Mouse (Mus musculus) forebrain, postnatal 0 days (tissue): ENCODE measurements at regions not wholly inside any gene's neighbourhood (a gene's known extent, or its start where the extent isn't known, plus 50 kb on each side); places are given as distances from the start of the nearest gene placed in this dataset.

ENCODE experiments used
- ATAC-seq: fragments of 200-750 bp; cut with Nextera tagmentation; 2 replicates; pipeline ENCODE4 v1.8.0; 2017; ENCODE audit warnings: mild to moderate bottlenecking, moderate library complexity
- DNase-seq: peaks from one replicate; pipeline ENCODE4 v3.0.0-alpha.2; 2015
- H3K27ac ChIP-seq: fragments of 300-500 bp; sonication (generic); 2 replicates; pipeline ENCODE4 v1.5.1; 2014; ENCODE audit warnings: low read depth, mild to moderate bottlenecking, antibody characterized with exemption, low read length, moderate library complexity, mixed read lengths
- H3K27me3 ChIP-seq: fragments of 300-500 bp; sonication (generic); 2 replicates; pipeline ENCODE4 v1.6.1; 2014; ENCODE audit warnings: mild to moderate bottlenecking, low read length, mixed read lengths; ENCODE audit not compliant: insufficient read depth
- H3K36me3 ChIP-seq: fragments of 300-500 bp; sonication (generic); 2 replicates; pipeline ENCODE4 v1.6.1; 2014; ENCODE audit warnings: mild to moderate bottlenecking, moderate library complexity; ENCODE audit not compliant: insufficient read depth
- H3K4me1 ChIP-seq: fragments of 300-500 bp; sonication (generic); 2 replicates; pipeline ENCODE4 v1.6.1; 2014; ENCODE audit warnings: antibody characterized with exemption; ENCODE audit not compliant: insufficient read depth
- H3K4me2 ChIP-seq: fragments of 300-500 bp; sonication (generic); 2 replicates; pipeline ENCODE4 v1.6.1; 2014; ENCODE audit warnings: low read depth, mild to moderate bottlenecking, moderate library complexity
- H3K4me3 ChIP-seq: fragments of 300-500 bp; sonication (generic); 2 replicates; pipeline ENCODE4 v1.5.1; 2014; ENCODE audit warnings: low read depth, low read length, mixed read lengths
- H3K9ac ChIP-seq: fragments of 300-500 bp; sonication (generic); 2 replicates; pipeline ENCODE4 v1.6.1; 2014; ENCODE audit warnings: mild to moderate bottlenecking
- H3K9me3 ChIP-seq: fragments of 300-500 bp; sonication (generic); 2 replicates; pipeline ENCODE4 v1.6.1; 2016; ENCODE audit warnings: low read length
- CTCF ChIP-seq: sonication (generic); IDR thresholded peaks from 2 replicates; pipeline ENCODE4 v1.5.1; 2016; ENCODE audit warnings: antibody characterized with exemption, control low read depth, low read depth
- WGBS: fragments of 180-500 bp; shearing (Covaris S2); extraction: QIAGEN DNeasy Blood & Tissue Kit; methylation state at CpG from one replicate; pipeline ENCODE4 v1.1.7; 2014; 5-methylcytosine and 5-hydroxymethylcytosine counted together
- microRNA-seq, 2 experiments: library from miRNA; unstranded; fragments of <30 nt; microRNA quantifications; one replicate each; pipeline ENCODE4; 2016

- no peak overlapping the region for H3K27ac ChIP-seq
- H3K9me3 ChIP-seq, result no peaks in the 10 kb centered on the region
- no peak for TF ChIP-seq CTCF
- no peaks in the 10 kb centered on the region for H3K36me3 ChIP-seq
- no peak overlapping the region for H3K9ac ChIP-seq
- no peak overlapping the region for H3K4me2 ChIP-seq
- 89% methylated on average over 1 of the region's 1 CpGs for WGBS
- H3K4me3 ChIP-seq, result no peak overlapping the region
- peak; percentile 40; the same call in 1 of the 2 replicates for ATAC-seq
- H3K4me1 ChIP-seq, result no peaks in the 10 kb centered on the region
- DNase-seq, result no peak
- no peaks in the 10 kb centered on the region for H3K27me3 ChIP-seq
Observed at GRCm38 (mm10) chr1:67894749-67895293, 772.0 kb downstream of the Cps1 start.

- ATAC-seq (no peak), DNase-seq (peak; percentile 2)
- Histone ChIP-seq H3K4me2 (no peak overlapping the region), H3K9me3 (no peaks in the 10 kb centered on the region), H3K4me1 (no peaks in the 10 kb centered on the region), H3K27ac (no peak overlapping the region), H3K9ac (no peak overlapping the region), H3K4me3 (no peak overlapping the region), H3K36me3 (no peaks in the 10 kb centered on the region), H3K27me3 (no peaks in the 10 kb centered on the region)
- 37% methylated on average over 3 of the region's 3 CpGs for WGBS
- no peak for TF ChIP-seq CTCF
Observed at GRCm38 (mm10) chr1:67935762-67936500, 813.1 kb downstream of the Cps1 start.

- Histone ChIP-seq H3K4me3 (no peak overlapping the region), H3K4me2 (no peak overlapping the region), H3K36me3 (no peaks in the 10 kb centered on the region), H3K9me3 (no peaks in the 10 kb centered on the region), H3K4me1 (no peaks in the 10 kb centered on the region), H3K9ac (no peak overlapping the region), H3K27ac (no peak overlapping the region), H3K27me3 (no peaks in the 10 kb centered on the region)
- no peak for DNase-seq
- no peak for ATAC-seq
- no peak for TF ChIP-seq CTCF
- 93% methylated on average over 4 of the region's 4 CpGs for WGBS
Observed at GRCm38 (mm10) chr1:67981386-67981785, 858.6 kb downstream of the Cps1 start.

Small RNA genes lying in the stretch of these regions (microRNA-seq; reads per million reads assigned to microRNA genes)
- gene Gm23189, result 0 reads per million in 2 experiments
